Mouse (Mus musculus) ovary, postnatal 10 days (tissue): ENCODE results near the gene St5.

Experiments
- DNase-seq: peaks from one replicate; pipeline ENCODE4 v3.0.0; 2022; ENCODE audit warnings: low spot score

St5 gene

GRCm38 (mm10) chr7:109609565-109610345, 93.7 kb downstream of the St5 start:
- no peak for DNase-seq

GRCm38 (mm10) chr7:109608831-109609230, 94.6 kb downstream of the St5 start:
- no peak for DNase-seq

GRCm38 (mm10) chr7:109606994-109607610, 96.3 kb downstream of the St5 start:
- no peak for DNase-seq

- no peak for DNase-seq
Measured at GRCm38 (mm10) chr7:109602562-109602961, 100.8 kb downstream of the St5 start.

GRCm38 (mm10) chr7:109602022-109602421, 101.4 kb downstream of the St5 start:
- DNase-seq, result no peak

GRCm38 (mm10) chr7:109600702-109601101, 102.7 kb downstream of the St5 start:
- no peak for DNase-seq

- no peak for DNase-seq
Measured at GRCm38 (mm10) chr7:109599998-109600397, 103.4 kb downstream of the St5 start.

GRCm38 (mm10) chr7:109594845-109595531, 108.4 kb downstream of the St5 start:
- DNase-seq, result no peak

GRCm38 (mm10) chr7:109593992-109594391, 109.4 kb downstream of the St5 start:
- no peak for DNase-seq

GRCm38 (mm10) chr7:109592184-109592583, 111.2 kb downstream of the St5 start:
- DNase-seq, result no peak

GRCm38 (mm10) chr7:109590576-109590975, 112.8 kb downstream of the St5 start:
- no peak for DNase-seq

- no peak for DNase-seq
Measured at GRCm38 (mm10) chr7:109588990-109589389, 114.4 kb downstream of the St5 start.

- no peak for DNase-seq
Measured at GRCm38 (mm10) chr7:109588145-109588544, 115.3 kb downstream of the St5 start.

GRCm38 (mm10) chr7:109584467-109584866, 118.9 kb downstream of the St5 start:
- DNase-seq, result no peak

- no peak for DNase-seq
Measured at GRCm38 (mm10) chr7:109580489-109580888, 122.9 kb downstream of the St5 start.

GRCm38 (mm10) chr7:109579585-109580307, 123.7 kb downstream of the St5 start:
- DNase-seq, result no peak

- DNase-seq, result no peak
Measured at GRCm38 (mm10) chr7:109578880-109579584, 124.4 kb downstream of the St5 start.

- DNase-seq, result no peak
Measured at GRCm38 (mm10) chr7:109576321-109577314, 126.8 kb downstream of the St5 start.

- DNase-seq, result no peak
Measured at GRCm38 (mm10) chr7:109574166-109574565, 129.2 kb downstream of the St5 start.

- no peak for DNase-seq
Measured at GRCm38 (mm10) chr7:109568391-109568892, 135.0 kb downstream of the St5 start.
